Mouse (Mus musculus) myocyte (in vitro differentiated cells): ENCODE results near the gene Rtl6. TPM values are rescaled to one million over a fixed set of nuclear protein-coding genes. Genes with fewer than 3 reads are reported as not detected.

ENCODE experiments used
- H3K27me3 ChIP-seq: one replicate; pipeline ENCODE4 v1.6.1; 2011; ENCODE audit not compliant: control insufficient read depth, insufficient read depth, insufficient read length
- H3K36me3 ChIP-seq: one replicate; pipeline ENCODE4 v1.6.1; 2011; ENCODE audit not compliant: control insufficient read depth, insufficient read depth
- H3K4me2 ChIP-seq: one replicate; pipeline ENCODE4 v1.6.1; 2011; ENCODE audit warnings: low read depth, control low read depth
- H3K4me3 ChIP-seq: one replicate; pipeline ENCODE4 v1.5.1; 2011; ENCODE audit warnings: mild to moderate bottlenecking, control low read depth, moderate library complexity
- H3K79me2 ChIP-seq: one replicate; pipeline ENCODE4 v1.6.1; 2011; ENCODE audit not compliant: control insufficient read depth, insufficient read depth
- H3ac ChIP-seq: one replicate; pipeline ENCODE4 v1.6.1; 2011; ENCODE audit not compliant: control insufficient read depth, insufficient read length
- CEBPB ChIP-seq: IDR thresholded peaks from 2 replicates; pipeline ENCODE4 v1.6.1; 2011; ENCODE audit warnings: mild to moderate bottlenecking, moderate library complexity; ENCODE audit not compliant: poor library complexity, insufficient read depth, severe bottlenecking
- E2F4 ChIP-seq: IDR thresholded peaks from one replicate; pipeline ENCODE4 v1.6.1; 2011; ENCODE audit warnings: mild to moderate bottlenecking, control low read depth, moderate library complexity; ENCODE audit not compliant: insufficient read depth
- MAX ChIP-seq: IDR thresholded peaks from one replicate; pipeline ENCODE4 v1.6.1; 2011; ENCODE audit warnings: low read depth, mild to moderate bottlenecking, control low read depth
- MYOD1 ChIP-seq, 3 experiments: IDR thresholded peaks; one replicate each; pipeline ENCODE4 v1.6.1; 2011; ENCODE audit warnings: control low read depth in 2 of 3, low read depth in 2 of 3, mild to moderate bottlenecking in 2 of 3, moderate library complexity in 1 of 3; ENCODE audit not compliant: insufficient read length in 2 of 3, control insufficient read depth in 1 of 3
- MYOG ChIP-seq, 3 experiments: IDR thresholded peaks; one replicate each; pipeline ENCODE4 v1.6.1; 2011; ENCODE audit warnings: control low read depth in 2 of 3, low read depth in 2 of 3, mild to moderate bottlenecking in 2 of 3; ENCODE audit not compliant: insufficient read length in 2 of 3, control insufficient read depth in 1 of 3, insufficient read depth in 1 of 3
- POLR2A ChIP-seq: IDR thresholded peaks from one replicate; pipeline ENCODE4 v1.6.1; 2011; ENCODE audit warnings: low read depth, mild to moderate bottlenecking, control low read depth, moderate library complexity; ENCODE audit not compliant: insufficient read length
- POLR2AphosphoS2 ChIP-seq: IDR thresholded peaks from one replicate; pipeline ENCODE4 v1.6.1; 2011; ENCODE audit warnings: low read depth, control low read depth; ENCODE audit not compliant: insufficient read length
- REST ChIP-seq: IDR thresholded peaks from one replicate; pipeline ENCODE4 v1.6.1; 2011; ENCODE audit warnings: mild to moderate bottlenecking, control low read depth, moderate library complexity; ENCODE audit not compliant: insufficient read depth, insufficient read length
- SRF ChIP-seq: IDR thresholded peaks from one replicate; pipeline ENCODE4 v1.6.1; 2011; ENCODE audit warnings: low read depth; ENCODE audit not compliant: control insufficient read depth, insufficient read length
- TCF12 ChIP-seq: IDR thresholded peaks from one replicate; pipeline ENCODE4 v1.6.1; 2011; ENCODE audit warnings: mild to moderate bottlenecking, control low read depth; ENCODE audit not compliant: poor library complexity, insufficient read depth, severe bottlenecking
- TCF3 ChIP-seq: IDR thresholded peaks from one replicate; pipeline ENCODE4 v1.6.1; 2011; ENCODE audit warnings: low read depth, control low read depth; ENCODE audit not compliant: insufficient read length
- USF1 ChIP-seq: IDR thresholded peaks from one replicate; pipeline ENCODE4 v1.6.1; 2011; ENCODE audit warnings: low read depth, mild to moderate bottlenecking, control low read depth, moderate library complexity
- polyA plus RNA-seq: library from polyadenylated mRNA; unstranded; fragments of >200 nt; fragmentation: generic; extraction: Trizol; gene quantifications from one replicate; pipeline ENCODE4 v1.2.1, GENCODE M21; 2012; ENCODE audit warnings: missing spikeins

Gene Rtl6
- polyA plus RNA-seq, result 0.02 TPM

- Histone ChIP-seq H3K79me2 (no peaks in the 10 kb centered on the region), H3K27me3 (peaks cover 24% of the 10 kb centered on the region), H3K4me3 (no peak within 1 kb of the TSS), H3K36me3 (no peaks in the 10 kb centered on the region), H3K4me2 (no peak within 1 kb of the TSS), H3ac (no peak within 1 kb of the TSS)
- peak in 1 of 3 experiments; percentile 1 for TF ChIP-seq MYOG (IDR thresholded peaks at IDR 0.05; ENCODE audit: control insufficient read depth in 1 of 3, insufficient read depth in 1 of 3, insufficient read length in 2 of 3, low read depth in 2 of 3)
- TF ChIP-seq CEBPB, result no peak
Measured at GRCm38 (mm10) chr15:84557189-84557921, at the start of gene Rtl6. Rtl6 (minus strand) TSS chr15:84557823.

GRCm38 (mm10) chr15:84603267-84603963 lies 45.8 kb upstream of the Rtl6 start:
- Histone ChIP-seq H3K27me3 (no peaks in the 10 kb centered on the region), H3K4me3 (no peak overlapping the region), H3K36me3 (no peaks in the 10 kb centered on the region), H3K4me2 (no peak overlapping the region), H3ac (no peak overlapping the region), H3K79me2 (no peaks in the 10 kb centered on the region)
- TF ChIP-seq USF1 (no peak), MYOD1 (IDR thresholded peaks at IDR 0.05; ENCODE audit: control insufficient read depth in 1 of 3, insufficient read length in 2 of 3, low read depth in 2 of 3) (no peak), SRF (no peak), REST (no peak), E2F4 (no peak), MAX (no peak), MYOG (IDR thresholded peaks at IDR 0.05; ENCODE audit: control insufficient read depth in 1 of 3, insufficient read depth in 1 of 3, insufficient read length in 2 of 3, low read depth in 2 of 3) (no peak), TCF12 (no peak), POLR2A (no peak), POLR2AphosphoS2 (no peak), CEBPB (no peak), TCF3 (no peak)

- H3ac ChIP-seq, result no peak overlapping the region
- no peak overlapping the region for H3K4me3 ChIP-seq
- no peaks in the 10 kb centered on the region for H3K36me3 ChIP-seq
- H3K4me2 ChIP-seq, result no peak overlapping the region
- TF ChIP-seq TCF3, result no peak
- TF ChIP-seq MYOD1 (IDR thresholded peaks at IDR 0.05; ENCODE audit: control insufficient read depth in 1 of 3, insufficient read length in 2 of 3, low read depth in 2 of 3), result no peak
- no peak for TF ChIP-seq MAX
- TF ChIP-seq MYOG (IDR thresholded peaks at IDR 0.05; ENCODE audit: control insufficient read depth in 1 of 3, insufficient read depth in 1 of 3, insufficient read length in 2 of 3, low read depth in 2 of 3), result no peak
- no peak for TF ChIP-seq REST
- TF ChIP-seq POLR2A, result no peak
- no peak for TF ChIP-seq E2F4
- TF ChIP-seq POLR2AphosphoS2, result no peak
- no peak for TF ChIP-seq USF1
- no peak for TF ChIP-seq CEBPB
- TF ChIP-seq SRF, result no peak
- no peak for TF ChIP-seq TCF12
- no peaks in the 10 kb centered on the region for H3K79me2 ChIP-seq
- H3K27me3 ChIP-seq, result no peaks in the 10 kb centered on the region
Measured at GRCm38 (mm10) chr15:84600977-84601595, 43.5 kb upstream of the Rtl6 start.

GRCm38 (mm10) chr15:84598911-84599310 lies 41.3 kb upstream of the Rtl6 start:
- Histone ChIP-seq H3ac (no peak overlapping the region), H3K27me3 (no peaks in the 10 kb centered on the region), H3K79me2 (no peaks in the 10 kb centered on the region), H3K36me3 (no peaks in the 10 kb centered on the region), H3K4me2 (no peak overlapping the region), H3K4me3 (no peak overlapping the region)
- TF ChIP-seq USF1 (no peak), POLR2A (no peak), TCF3 (no peak), E2F4 (no peak), MYOD1 (IDR thresholded peaks at IDR 0.05; ENCODE audit: control insufficient read depth in 1 of 3, insufficient read length in 2 of 3, low read depth in 2 of 3) (no peak), TCF12 (no peak), SRF (no peak), REST (no peak), MYOG (IDR thresholded peaks at IDR 0.05; ENCODE audit: control insufficient read depth in 1 of 3, insufficient read depth in 1 of 3, insufficient read length in 2 of 3, low read depth in 2 of 3) (no peak), CEBPB (no peak), MAX (no peak), POLR2AphosphoS2 (no peak)
